Mouse (Mus musculus) ovary, postnatal 10 days (tissue): ENCODE data around the gene Tmod1.

Experiments
- DNase-seq: peaks from one replicate; pipeline ENCODE4 v3.0.0; 2022; ENCODE audit warnings: low spot score

Gene Tmod1

DNA sequence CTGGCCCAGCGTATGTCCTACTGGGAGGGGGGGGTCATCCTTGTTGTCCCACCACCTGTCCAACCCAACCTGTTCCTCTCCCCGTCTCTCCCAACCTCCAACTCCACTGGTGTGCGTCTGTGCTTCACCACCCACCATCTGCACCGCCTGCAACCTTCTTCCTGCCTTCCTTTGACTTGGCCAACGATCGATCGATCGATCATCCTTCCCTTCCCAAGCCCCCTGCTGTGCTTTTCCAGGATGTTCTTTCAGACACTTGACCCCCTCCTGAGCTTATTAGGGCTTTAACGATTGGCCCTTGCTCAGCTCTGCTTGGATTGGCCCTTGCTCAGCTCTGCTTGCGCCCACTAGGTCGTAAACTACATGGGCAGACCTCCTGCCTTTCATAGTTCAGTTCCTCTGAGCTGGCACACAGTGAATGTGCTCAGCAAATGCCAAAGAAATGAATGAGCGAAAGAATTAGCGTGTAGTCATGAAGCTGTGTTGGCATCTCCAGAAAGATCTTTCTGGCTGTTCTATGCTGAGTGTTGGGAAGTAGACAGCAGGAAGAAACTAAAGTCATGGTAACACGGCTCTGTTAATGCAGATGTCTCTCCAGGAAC lies 50.9 kb downstream of the Tmod1 start:
- no peak for DNase-seq

DNA sequence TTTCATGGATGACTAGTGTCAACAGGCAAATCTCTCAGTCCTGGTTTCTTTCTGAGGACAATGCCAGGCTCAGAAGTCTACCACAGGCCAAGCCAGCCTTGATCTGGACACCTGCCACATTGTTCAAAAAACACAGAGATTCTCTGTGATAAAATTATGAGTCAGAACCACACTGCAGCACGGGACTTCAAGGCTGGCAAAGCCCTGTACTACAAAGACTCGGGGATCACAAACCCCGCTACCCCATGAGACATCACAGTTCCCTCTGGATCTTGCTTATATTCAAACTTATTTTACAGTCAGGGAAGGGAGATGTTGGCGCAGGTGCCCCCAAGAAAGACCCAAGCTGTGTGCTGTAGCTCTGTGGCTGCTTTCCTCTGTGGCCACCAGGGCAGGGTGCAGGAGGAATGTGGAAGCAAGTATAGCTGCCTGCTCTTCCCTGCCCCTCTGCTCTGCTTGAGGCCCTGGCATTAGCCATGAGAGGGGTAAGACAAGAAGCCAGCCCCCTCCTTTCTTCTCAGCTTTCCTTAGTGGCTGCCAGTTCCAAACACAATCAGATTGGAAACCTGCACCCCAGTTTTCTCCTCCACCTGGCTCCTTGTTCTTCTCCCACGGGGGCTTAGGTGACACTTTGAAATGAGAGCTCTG lies 53.8 kb downstream of the Tmod1 start:
- no peak for DNase-seq

GRCm38 (mm10) chr4:46094916-46095825 lies 56.4 kb downstream of the Tmod1 start:
- no peak for DNase-seq

- DNase-seq: no peak
Measured at GRCm38 (mm10) chr4:46095826-46096159, 57.1 kb downstream of the Tmod1 start.

DNA sequence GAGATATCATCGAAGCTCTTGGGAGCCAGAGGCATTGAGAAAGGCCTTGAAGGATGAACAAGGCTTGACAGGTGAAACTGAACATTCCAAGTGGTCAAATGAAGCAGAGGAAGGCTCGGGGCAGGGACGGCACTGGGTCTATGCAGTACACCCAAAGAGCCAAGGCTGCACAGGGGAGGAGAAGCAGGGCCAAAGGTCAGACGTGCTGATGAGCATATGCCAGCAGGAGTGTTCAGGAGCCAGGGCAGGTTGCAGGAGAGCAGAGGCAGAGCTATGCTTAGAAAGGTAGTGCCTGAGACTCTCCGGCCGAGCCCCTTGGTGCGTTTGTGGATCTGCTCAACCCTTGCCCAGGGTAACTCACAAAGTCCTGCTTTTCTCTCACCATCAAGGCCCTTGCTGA lies 57.8 kb downstream of the Tmod1 start:
- no peak for DNase-seq

- no peak for DNase-seq
Measured at GRCm38 (mm10) chr4:46097591-46097990, 58.9 kb downstream of the Tmod1 start.

DNA sequence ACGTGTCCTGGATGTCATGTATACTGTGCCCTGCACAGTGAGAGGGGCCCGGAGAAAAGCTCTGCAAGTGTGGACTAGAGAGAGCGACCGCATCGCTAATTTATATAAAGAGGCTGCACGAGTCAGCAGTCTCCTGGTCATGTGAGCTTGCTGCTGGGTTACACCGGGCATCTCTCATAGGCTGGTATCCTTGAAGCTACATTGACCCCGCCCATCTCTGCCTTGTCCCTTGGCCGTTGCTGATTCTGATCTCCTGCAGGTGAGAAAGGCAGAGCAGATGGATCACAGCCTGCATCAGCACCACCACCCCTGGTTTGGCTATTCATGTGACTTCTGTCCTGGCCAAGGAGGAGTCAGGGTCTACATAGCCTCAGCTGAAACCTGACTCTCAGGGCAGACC lies 60.4 kb downstream of the Tmod1 start:
- no peak for DNase-seq

DNA sequence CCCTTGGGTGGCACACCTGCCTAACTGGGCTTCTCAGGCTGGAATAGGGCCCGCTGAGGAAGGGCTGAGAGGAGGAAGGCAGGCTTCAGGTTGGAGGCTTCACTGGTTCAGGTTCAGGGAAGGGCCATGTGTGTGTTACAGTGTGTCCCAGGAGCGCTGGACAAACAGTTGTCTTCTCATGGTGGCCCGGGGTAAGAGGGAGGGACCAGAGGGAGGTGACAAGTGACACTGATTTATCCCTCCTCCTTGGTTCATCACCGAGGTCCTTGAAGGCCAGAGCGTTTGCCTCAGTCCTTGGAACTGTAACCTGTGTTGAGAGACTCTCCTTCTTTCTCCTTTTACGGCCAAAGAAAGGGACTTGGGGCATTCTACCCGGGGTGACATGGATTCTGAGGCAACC lies 61.8 kb downstream of the Tmod1 start:
- no peak for DNase-seq

GRCm38 (mm10) chr4:46101211-46101711 lies 62.5 kb downstream of the Tmod1 start:
- DNase-seq: no peak

DNA sequence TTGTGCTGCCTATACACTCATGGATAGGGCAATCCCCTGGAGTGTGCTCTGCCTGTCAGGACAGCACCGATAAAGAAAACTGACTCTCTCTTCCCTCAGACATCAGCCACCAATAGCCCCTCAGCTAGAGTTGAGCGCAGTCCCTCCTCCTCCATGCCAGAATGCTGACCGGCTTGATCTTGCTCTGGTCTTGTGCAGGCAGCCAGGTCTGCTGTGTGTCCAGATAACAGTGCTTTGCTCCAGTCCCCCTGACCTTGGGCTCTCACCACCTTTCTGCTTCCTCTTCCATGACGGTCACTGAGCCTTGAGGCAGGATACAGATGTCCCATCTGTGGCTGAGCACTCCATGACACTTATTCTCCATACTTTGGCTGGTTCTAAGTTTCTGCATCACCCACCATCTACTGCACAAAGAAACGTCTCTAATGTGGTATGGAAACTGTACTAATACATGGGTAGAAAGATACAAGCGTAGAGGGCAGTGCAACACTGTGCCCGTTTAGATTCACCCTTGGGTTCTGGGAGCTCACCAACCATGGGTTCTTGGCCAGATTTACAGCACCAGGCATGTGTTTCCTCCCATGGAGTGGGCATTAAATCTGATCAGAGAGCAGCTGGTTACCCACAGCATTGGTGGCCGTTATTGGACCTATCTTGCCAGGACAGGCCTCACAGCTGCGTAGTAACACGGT lies 63.5 kb downstream of the Tmod1 start:
- DNase-seq: no peak

DNA sequence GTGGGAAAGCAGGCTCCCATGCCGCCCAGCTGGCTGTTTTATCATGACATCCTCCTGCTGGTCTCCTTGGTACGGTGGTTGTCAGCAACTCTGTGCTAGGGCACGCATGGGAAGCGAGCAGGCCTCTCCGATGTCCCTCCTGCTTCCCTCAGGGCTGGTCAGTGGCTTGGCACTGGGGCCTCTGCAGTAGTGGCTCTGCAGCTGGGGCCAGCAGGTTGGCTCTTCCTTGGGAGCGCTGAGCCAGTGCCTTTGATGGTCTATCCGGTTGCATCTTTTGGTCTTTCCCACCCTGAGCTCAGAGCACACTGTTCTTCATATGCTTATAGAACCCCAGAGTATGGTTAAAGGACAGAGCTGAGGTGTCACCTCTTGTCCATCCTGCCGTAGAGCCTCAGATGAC lies 71.3 kb downstream of the Tmod1 start:
- DNase-seq: no peak

GRCm38 (mm10) chr4:46111361-46111760 lies 72.6 kb downstream of the Tmod1 start:
- no peak for DNase-seq

DNA sequence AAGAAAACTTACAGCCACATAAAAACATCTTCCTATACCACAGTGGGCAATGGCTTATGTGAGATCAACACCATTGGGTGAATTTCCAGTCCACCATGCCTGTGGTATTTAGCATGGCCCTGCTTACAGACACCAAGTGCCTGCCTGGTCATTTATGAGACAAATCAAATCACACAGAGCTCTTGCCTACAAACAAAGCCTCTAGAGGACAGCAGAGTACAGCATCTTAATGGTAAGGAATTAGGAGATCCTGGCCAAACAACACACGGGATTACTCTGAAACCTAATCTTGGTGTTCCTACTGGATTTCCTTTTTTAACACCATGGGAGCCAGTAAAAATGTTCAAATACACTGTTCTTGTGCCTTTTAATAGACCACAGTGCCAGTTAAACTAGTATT lies 76.6 kb downstream of the Tmod1 start:
- no peak for DNase-seq

DNA sequence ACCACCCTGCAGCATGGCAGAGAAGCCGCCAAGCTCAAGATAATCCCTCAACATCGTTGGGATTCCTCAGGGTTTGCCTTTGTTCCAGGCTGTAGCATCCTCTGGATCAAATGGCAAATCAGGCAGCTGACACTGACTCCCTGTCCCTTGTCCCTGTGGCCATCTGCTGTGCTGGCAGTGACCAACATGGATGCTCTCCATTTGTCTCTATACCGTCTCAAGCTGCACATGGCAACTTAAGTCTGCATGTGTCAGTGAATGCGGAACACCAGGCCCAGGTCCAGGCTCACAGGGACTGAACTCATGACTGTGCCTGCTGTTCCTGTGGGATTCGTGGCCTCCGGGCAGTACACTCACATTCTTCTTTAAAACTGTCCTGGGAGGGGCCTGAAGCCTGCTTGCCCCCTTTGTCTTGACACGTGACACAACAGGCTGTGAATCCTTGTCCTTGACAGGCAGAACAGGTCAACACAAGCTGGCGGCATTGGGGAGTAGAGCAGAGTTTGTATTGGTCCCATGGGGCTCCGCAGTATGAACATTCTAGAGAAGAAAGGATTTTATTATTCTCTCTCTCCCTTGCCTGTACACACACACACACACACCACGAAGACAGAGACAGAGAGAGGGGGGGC lies 77.9 kb downstream of the Tmod1 start:
- DNase-seq: no peak

DNA sequence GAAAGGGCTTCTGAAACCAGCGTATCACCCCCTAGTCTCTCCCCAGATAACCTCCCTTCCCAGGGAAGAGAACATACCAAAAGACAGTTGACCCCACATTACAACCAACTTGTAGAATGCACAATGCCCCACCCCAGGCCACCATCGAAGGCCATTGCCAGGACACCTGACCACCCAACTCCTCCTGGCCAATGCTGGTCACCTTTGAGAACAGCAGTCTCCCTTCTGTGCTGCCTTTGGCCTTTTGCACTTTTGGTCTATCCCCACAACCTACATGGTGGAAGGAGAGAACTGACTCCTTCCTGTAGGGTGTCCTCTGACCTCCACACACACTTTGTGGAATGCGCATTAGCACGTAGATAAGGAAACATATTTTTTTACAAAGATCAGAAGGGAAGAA lies 78.8 kb downstream of the Tmod1 start:
- DNase-seq: no peak

GRCm38 (mm10) chr4:46119514-46120094 lies 80.9 kb downstream of the Tmod1 start:
- DNase-seq: no peak

DNA sequence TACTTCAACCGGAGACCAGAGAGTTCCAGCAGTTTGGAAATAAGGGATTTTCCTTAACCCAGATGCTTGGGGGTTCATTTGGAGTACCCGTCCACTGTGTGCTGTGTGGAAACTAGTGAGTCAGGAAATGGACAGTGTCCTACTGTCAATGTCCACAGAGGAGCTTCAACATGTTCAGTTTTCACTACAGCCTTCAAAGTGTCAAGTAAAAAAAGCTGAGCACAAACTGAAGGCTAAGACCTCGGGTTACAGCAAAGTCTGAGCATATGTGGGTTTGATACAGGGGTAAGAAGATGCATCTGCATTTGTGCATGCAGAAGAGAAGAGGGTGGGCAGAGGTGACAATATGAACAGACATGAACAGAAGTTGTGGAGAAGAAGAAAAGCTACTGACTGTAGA lies 82.0 kb downstream of the Tmod1 start:
- no peak for DNase-seq

GRCm38 (mm10) chr4:46123358-46123757 lies 84.6 kb downstream of the Tmod1 start:
- DNase-seq: no peak

- peak; percentile 18 for DNase-seq
Measured at GRCm38 (mm10) chr4:46126541-46126940, 87.8 kb downstream of the Tmod1 start.

DNA sequence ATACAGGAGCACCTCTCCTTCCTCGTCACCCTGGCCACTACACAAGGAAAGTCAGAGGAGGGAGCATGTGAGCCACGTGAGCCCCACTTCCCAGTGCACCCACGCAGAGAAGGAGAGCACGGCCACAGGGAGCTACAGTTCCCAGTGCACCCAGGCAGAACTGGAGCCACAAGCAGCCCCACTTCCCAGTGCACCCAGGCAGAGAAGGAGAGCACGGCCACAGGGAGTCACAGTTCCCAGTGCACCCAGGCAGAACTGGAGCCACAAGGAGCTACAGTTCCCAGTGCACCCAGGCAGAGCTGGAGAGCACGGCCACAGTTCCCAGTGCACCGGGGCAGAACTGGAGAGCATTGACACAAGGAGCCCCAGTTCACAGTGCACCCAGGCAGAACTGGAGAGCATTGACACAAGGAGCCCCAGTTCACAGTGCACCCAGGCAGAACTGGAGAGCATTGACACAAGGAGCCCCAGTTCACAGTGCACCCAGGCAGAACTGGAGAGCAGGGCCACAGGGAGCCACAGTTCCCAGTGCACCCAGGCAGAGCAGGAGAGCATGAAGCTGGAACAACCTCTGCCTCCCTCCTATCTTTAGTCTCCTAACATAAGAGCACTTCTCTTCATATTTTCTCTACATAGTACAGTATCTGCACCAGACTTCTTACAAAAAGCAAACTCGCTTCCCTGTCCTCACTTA lies 90.7 kb downstream of the Tmod1 start:
- no peak for DNase-seq

DNA sequence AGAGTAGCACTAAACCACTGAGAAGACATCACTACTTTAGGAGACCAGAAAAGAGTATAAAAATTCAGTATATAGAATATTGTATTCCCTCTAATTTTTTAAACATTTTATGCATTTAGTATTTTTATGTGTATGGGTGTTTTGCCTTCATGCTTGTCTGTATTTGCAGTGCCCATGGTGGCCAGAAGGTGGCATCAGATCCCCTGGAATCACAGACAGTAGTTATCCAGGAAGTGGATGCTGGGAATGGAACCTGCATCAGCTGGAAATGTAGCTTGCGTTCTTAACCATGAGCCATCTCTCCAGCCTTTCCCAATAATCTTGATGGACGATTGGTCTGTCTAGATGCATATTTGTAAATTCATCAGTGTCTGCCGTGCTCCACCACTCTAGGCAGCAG lies 91.5 kb downstream of the Tmod1 start:
- DNase-seq: no peak
